In genomic region chr11:87086290-87086984, GRCm38 (mm10) we compare ENCODE assay signal across 8 mouse cellular contexts. TPM values are rescaled to one million over a fixed set of nuclear protein-coding genes. Genes with fewer than 3 reads are reported as not detected.
A peak's percentile ranks its signal among the peaks of the same experiment; 100 is the strongest.
DNase-seq lines count a peak whose midpoint lies in the region; ATAC-seq and TF ChIP-seq lines count a peak whose summit lies in the region.

Smg8 (minus strand) TSS chr11:87086774.

- H3K27me3 ChIP-seq in erythroblast, embryonic 14.5 days (ENCODE audit: control insufficient read depth), result no peaks in the 10 kb centered on the region
- no peaks in the 10 kb centered on the region for H3K27me3 ChIP-seq in heart, embryonic 11.5 days (ENCODE audit: control insufficient read depth, insufficient read depth, low read length)
- no peaks in the 10 kb centered on the region for H3K27me3 ChIP-seq in kidney, embryonic 16.5 days (ENCODE audit: insufficient read depth, low read length)
- no peaks in the 10 kb centered on the region for H3K27me3 ChIP-seq in liver, adult 2 months (ENCODE audit: control insufficient read depth, insufficient read depth, low read length)

- peaks cover 62% of the 10 kb centered on the region for H3K36me3 ChIP-seq in erythroblast, embryonic 14.5 days (ENCODE audit: control insufficient read depth)
- peaks cover 13% of the 10 kb centered on the region for H3K36me3 ChIP-seq in heart, embryonic 11.5 days (ENCODE audit: control insufficient read depth, insufficient read depth, low read length)
- peaks cover 41% of the 10 kb centered on the region for H3K36me3 ChIP-seq in kidney, embryonic 16.5 days (ENCODE audit: insufficient read depth, low read length)
- peaks cover 9% of the 10 kb centered on the region for H3K36me3 ChIP-seq in liver, adult 2 months (ENCODE audit: control insufficient read depth, insufficient read depth, low read length)

- ATAC-seq in heart, embryonic 11.5 days (replicated peaks; ENCODE audit: insufficient number of reproducible peaks, low FRiP score, low TSS enrichment), result peak; percentile 75
- peak; percentile 95 for ATAC-seq in kidney, embryonic 16.5 days (ENCODE audit: low FRiP score, low TSS enrichment)
- ATAC-seq in monocyte, adult 5-6 weeks (replicated peaks; ENCODE audit: insufficient number of reproducible peaks, low FRiP score, low TSS enrichment, poor library complexity, severe bottlenecking), result peak; percentile 96

- WGBS in heart, embryonic 11.5 days (ENCODE audit: insufficient replicate concordance), result 2% methylated on average over 43 of the region's 43 CpGs
- WGBS in kidney, embryonic 16.5 days, result under 1% methylated on average over 43 of the region's 43 CpGs
- under 1% methylated on average over 43 of the region's 43 CpGs for WGBS in liver, adult 2 months

- H3K4me2 ChIP-seq in heart, embryonic 11.5 days, result peak within 1 kb of the TSS; percentile 88
- peak within 1 kb of the TSS; percentile 74 for H3K4me2 ChIP-seq in kidney, embryonic 16.5 days (replicated peaks; ENCODE audit: low read depth, low read length)

- no peaks in the 10 kb centered on the region for H3K9me3 ChIP-seq in erythroblast, embryonic 14.5 days (ENCODE audit: control insufficient read depth, low read length)
- H3K9me3 ChIP-seq in heart, embryonic 11.5 days (replicated peaks; ENCODE audit: control insufficient read depth, low read length), result no peaks in the 10 kb centered on the region
- H3K9me3 ChIP-seq in kidney, embryonic 16.5 days (ENCODE audit: low read length), result no peaks in the 10 kb centered on the region

- peaks cover 38% of the 10 kb centered on the region for H3K4me1 ChIP-seq in erythroblast, embryonic 14.5 days (ENCODE audit: control insufficient read depth)
- H3K4me1 ChIP-seq in heart, embryonic 11.5 days (ENCODE audit: control insufficient read depth, insufficient read depth, low read length), result peaks cover 19% of the 10 kb centered on the region
- peaks cover 21% of the 10 kb centered on the region for H3K4me1 ChIP-seq in kidney, embryonic 16.5 days (ENCODE audit: insufficient read depth, low read length)
- H3K4me1 ChIP-seq in liver, adult 2 months (ENCODE audit: control insufficient read depth, insufficient read depth, low read length), result peaks cover 15% of the 10 kb centered on the region

- peak; percentile 53; the same call in 1 of the 2 replicates for TF ChIP-seq POLR2A in liver, adult 2 months (IDR thresholded peaks at IDR 0.05; ENCODE audit: extremely low read depth, insufficient read depth, low read length)

- TF ChIP-seq CTCF in liver, adult 2 months (IDR thresholded peaks at IDR 0.05; ENCODE audit: low read depth, low read length), result no peak

- H3K9ac ChIP-seq in heart, embryonic 11.5 days (ENCODE audit: low read depth, low read length), result peak within 1 kb of the TSS; percentile 83
- H3K9ac ChIP-seq in kidney, embryonic 16.5 days (replicated peaks; ENCODE audit: low read length), result peak within 1 kb of the TSS; percentile 86
- peak within 1 kb of the TSS; percentile 82 for H3K9ac ChIP-seq in liver, adult 2 months (ENCODE audit: low read depth, low read length)

- peak within 1 kb of the TSS; percentile 24 for H3K27ac ChIP-seq in heart, embryonic 11.5 days (ENCODE audit: low read depth, low read length)
- peak within 1 kb of the TSS; percentile 50; the same call in 1 of the 2 replicates for H3K27ac ChIP-seq in kidney, embryonic 16.5 days (ENCODE audit: low read length)
- peak within 1 kb of the TSS; percentile 30; the same call in 1 of the 2 replicates for H3K27ac ChIP-seq in liver, adult 2 months (replicated peaks; ENCODE audit: insufficient read depth, low read depth, low read length)

- H3K79me2 ChIP-seq in liver, adult 2 months (ENCODE audit: control insufficient read depth, insufficient read depth, low read length), result peaks cover 14% of the 10 kb centered on the region; the same call in 1 of the 2 replicates

- peak within 1 kb of the TSS; percentile 95 for H3K4me3 ChIP-seq in erythroblast, embryonic 14.5 days (replicated peaks)
- peak within 1 kb of the TSS; percentile 94 for H3K4me3 ChIP-seq in heart, embryonic 11.5 days (ENCODE audit: low read depth, low read length)
- peak within 1 kb of the TSS; percentile 76 for H3K4me3 ChIP-seq in kidney, embryonic 16.5 days (ENCODE audit: low read length)
- peak within 1 kb of the TSS; percentile 96 for H3K4me3 ChIP-seq in liver, adult 2 months (ENCODE audit: insufficient read depth, low read depth, low read length)

- DNase-seq in CD4-positive, CD25-positive, alpha-beta regulatory T cell, adult 2 months (ENCODE audit: low read depth, low spot score), result peak; percentile 87
- DNase-seq in brain, embryonic 18.5 days (ENCODE audit: low read depth, low spot score), result peak; percentile 78
- peak; percentile 86 for DNase-seq in liver, adult 2 months (ENCODE audit: extremely low read depth, low read depth, low spot score)
- DNase-seq in spleen, postnatal 36 days (ENCODE audit: low spot score in 2 of 2), result peak; percentile 79 to 84

RNA-seq across cellular contexts. Expression of gene Smg8, which starts in this region (rescaled TPM):
- polyA plus RNA-seq in erythroblast, embryonic 14.5 days (2012), result 0.18 and 0.20 TPM in 2 replicates
- 18.7 and 19.4 TPM in 2 replicates for polyA plus RNA-seq in heart, embryonic 11.5 days (2014; fragmentation: Nextera tagmentation; extraction: Ambion mirVana)
- 22.5 and 23.1 TPM in 2 replicates for polyA plus RNA-seq in kidney, embryonic 16.5 days (2015; fragmentation: Nextera tagmentation; extraction: Ambion mirVana)
- total RNA-seq in liver, adult 2 months (2014; rRNA removed), result 3.8 and 5.1 TPM in 2 replicates
- 3.3 and 4.5 TPM in 2 replicates for polyA plus RNA-seq in liver, adult 2 months (2012; rRNA removed)
- 11.8 to 26.0 TPM (median 23.3 TPM) in 3 replicates for total RNA-seq in monocyte, adult 5-6 weeks (2017)

Comparison
In these comparisons a context has a peak if more than half of its experiments do, and no peak if none do; other contexts are left out.
1. Peak in every context shown above with its lines: DNase-seq, ATAC-seq, H3K4me3 ChIP-seq and H3K27ac ChIP-seq.